ENCODE assay signal across 14 mouse cellular contexts in the genomic region with DNA sequence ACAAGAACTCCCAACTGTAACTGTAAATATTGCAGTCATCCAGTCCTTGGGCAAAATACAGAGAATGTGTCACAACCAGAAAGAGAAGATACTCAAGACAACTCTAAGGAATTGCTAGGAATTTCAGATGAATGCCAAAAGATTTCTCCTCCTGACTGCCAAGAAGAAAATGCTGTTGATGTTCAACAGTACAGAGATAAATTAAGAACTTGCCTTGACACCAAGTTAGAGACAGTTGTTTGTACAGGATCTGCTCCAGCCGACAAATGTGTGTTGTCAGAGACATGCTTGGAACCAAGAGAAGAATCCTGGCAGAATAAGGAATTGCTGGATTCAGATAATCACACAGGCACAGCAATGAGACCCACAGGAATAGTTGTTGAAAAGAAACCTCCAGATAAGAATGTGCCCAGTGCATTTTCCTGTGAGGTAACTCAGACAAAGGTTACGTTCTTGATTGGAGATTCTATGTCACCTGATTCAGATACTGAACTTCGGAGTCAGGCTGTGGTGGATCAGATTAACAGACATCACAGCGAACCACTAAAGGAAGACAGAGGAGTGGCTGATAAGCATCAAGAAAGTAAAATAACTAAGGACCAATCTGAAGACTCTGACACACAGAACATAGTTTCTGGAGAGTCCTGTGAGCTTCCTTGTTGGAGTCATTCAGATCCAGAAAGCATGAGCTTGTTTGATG. TPM values are rescaled to one million over a fixed set of nuclear protein-coding genes. Genes with fewer than 3 reads are reported as not detected.
DNase-seq lines count a peak whose midpoint lies in the region; ATAC-seq lines count a peak whose summit lies in the region.
"Had no signal": no experiment of that assay in that cellular context is flagged by ENCODE, and none has a peak within 500 bp of the region (broad histone marks: within the 10 kb centered on the region; RNA-seq: fewer than 3 reads in every experiment).

No protein-coding gene starts in this region.

- WGBS in lung, embryonic 16.5 days, result 71% methylated on average over 4 of the region's 4 CpGs
- WGBS in forebrain, embryonic 14.5 days, result 95% methylated on average over 4 of the region's 4 CpGs

- intact Hi-C loops in heart, postnatal 36 days (cut with DNase I), result no loop called here

- H3K4me1 ChIP-seq in lung, embryonic 16.5 days (replicated peaks; ENCODE audit: control insufficient read depth, insufficient read depth, low read length), result no peaks in the 10 kb centered on the region
- no peaks in the 10 kb centered on the region for H3K4me1 ChIP-seq in forebrain, embryonic 14.5 days (ENCODE audit: control insufficient read depth, insufficient read depth, low read length)
- H3K4me1 ChIP-seq: limb, embryonic 13.5 days; lung, embryonic 15.5 days had no signal

- H3K36me3 ChIP-seq in lung, embryonic 16.5 days (ENCODE audit: control insufficient read depth, insufficient read depth, low read length), result peaks cover 16% of the 10 kb centered on the region
- peaks cover 43% of the 10 kb centered on the region for H3K36me3 ChIP-seq in forebrain, embryonic 14.5 days (ENCODE audit: control insufficient read depth, insufficient read depth, low read length)

- peak; percentile 35 for DNase-seq in heart, adult 8-10 months (ENCODE audit: low spot score)
- DNase-seq in heart, postnatal 36 days, result no peak
- no peak for DNase-seq in lung, postnatal 14 days
- DNase-seq in induced T-regulatory cell, adult 2 months (ENCODE audit: low read depth), result peak; percentile 37
- peak; percentile 49 for DNase-seq in telencephalon, adult 2 months (ENCODE audit: low read depth, low spot score)
- no peak for DNase-seq in forebrain, embryonic 14.5 days (ENCODE audit: low spot score)
- DNase-seq in adrenal gland, postnatal 14 days, result no peak
- DNase-seq: cerebellum, adult 8-10 months; midbrain, embryonic 14.5 days had no signal

- H3K9me3 ChIP-seq in lung, embryonic 16.5 days (ENCODE audit: control insufficient read depth, low read length), result no peaks in the 10 kb centered on the region
- H3K9me3 ChIP-seq in forebrain, embryonic 14.5 days (replicated peaks; ENCODE audit: control insufficient read depth, low read length), result no peaks in the 10 kb centered on the region
- H3K9me3 ChIP-seq: limb, embryonic 13.5 days; lung, embryonic 15.5 days had no signal

- no peak overlapping the region for H3K9ac ChIP-seq in lung, embryonic 16.5 days (ENCODE audit: low read length)
- H3K9ac ChIP-seq in forebrain, embryonic 14.5 days (ENCODE audit: low read length), result no peak overlapping the region
- H3K9ac ChIP-seq: limb, embryonic 13.5 days; lung, embryonic 15.5 days had no signal

- no peaks in the 10 kb centered on the region for H3K27me3 ChIP-seq in lung, embryonic 16.5 days (ENCODE audit: control insufficient read depth, insufficient read depth, low read depth, low read length)
- no peaks in the 10 kb centered on the region for H3K27me3 ChIP-seq in forebrain, embryonic 14.5 days (replicated peaks; ENCODE audit: control insufficient read depth, insufficient read depth, low read length)
- H3K27me3 ChIP-seq: limb, embryonic 13.5 days; lung, embryonic 15.5 days had no signal

- no peak overlapping the region for H3K27ac ChIP-seq in lung, embryonic 16.5 days (ENCODE audit: low read length)
- no peak overlapping the region for H3K27ac ChIP-seq in forebrain, embryonic 14.5 days (ENCODE audit: low read depth, low read length)
- H3K27ac ChIP-seq: limb, embryonic 13.5 days; lung, embryonic 15.5 days had no signal

- no peak overlapping the region for H3K4me3 ChIP-seq in lung, embryonic 16.5 days (ENCODE audit: low read length)
- H3K4me3 ChIP-seq in forebrain, embryonic 14.5 days (ENCODE audit: low read depth, low read length), result no peak overlapping the region
- H3K4me3 ChIP-seq: erythroblast, embryonic 14.5 days; limb, embryonic 13.5 days; lung, embryonic 15.5 days had no signal

- ATAC-seq in lung, embryonic 16.5 days (ENCODE audit: low read depth), result peak; percentile 51
- ATAC-seq in forebrain, embryonic 14.5 days, result no peak
- ATAC-seq: hindbrain, embryonic 16.5 days had no signal

- no peak overlapping the region for H3K4me2 ChIP-seq in lung, embryonic 16.5 days (ENCODE audit: low read depth, low read length)
- H3K4me2 ChIP-seq in forebrain, embryonic 14.5 days (ENCODE audit: low read length), result no peak overlapping the region
- H3K4me2 ChIP-seq: limb, embryonic 13.5 days; lung, embryonic 15.5 days had no signal

RNA-seq across cellular contexts. Expression of gene Rapgef6, which starts 20.0 kb away (rescaled TPM):
- total RNA-seq in heart, adult 8-10 months (2022), result 10 to 100 TPM; 16.8 to 18.5 (median 17.1) TPM
- 10 to 100 TPM; 17.5 to 18.4 TPM for total RNA-seq in heart, postnatal 36 days (2021)
- 38.8 and 39.6 TPM in 2 replicates for polyA plus RNA-seq in lung, embryonic 16.5 days (2015; fragmentation: Nextera tagmentation; extraction: Ambion mirVana)
- 21.1 and 27.5 TPM in 2 replicates for polyA plus RNA-seq in forebrain, embryonic 14.5 days (2014; fragmentation: Nextera tagmentation; extraction: Ambion mirVana)
- total RNA-seq in adrenal gland, postnatal 14 days (2021), result 26.0 and 29.7 TPM in 2 replicates

Comparison
In these comparisons a context has a peak if more than half of its experiments do, and no peak if none do; other contexts are left out.
1. DNase-seq: peak in heart, adult 8-10 months (single experiment), induced T-regulatory cell, adult 2 months (single experiment) and telencephalon, adult 2 months (single experiment); none in heart, postnatal 36 days (0 of 2), lung, postnatal 14 days (single experiment), forebrain, embryonic 14.5 days (single experiment) and adrenal gland, postnatal 14 days (single experiment).